Mouse (Mus musculus) urinary bladder, adult 2 months (tissue): Measurements from ENCODE around the gene Polk. TPM values are rescaled to one million over a fixed set of nuclear protein-coding genes. Genes with fewer than 3 reads are reported as not detected.

Experiments
- DNase-seq: peaks from one replicate; pipeline ENCODE4 v3.0.0; 2022; ENCODE audit warnings: low spot score
- polyA plus RNA-seq: library from polyadenylated mRNA; depleted of rRNA; stranded (reverse); fragments of >200 nt; gene quantifications from 2 replicates; pipeline ENCODE4 v1.2.3, GENCODE M21; 2012; rRNA removed

Polk gene
- 11.8 and 12.5 TPM in 2 replicates for polyA plus RNA-seq

DNA sequence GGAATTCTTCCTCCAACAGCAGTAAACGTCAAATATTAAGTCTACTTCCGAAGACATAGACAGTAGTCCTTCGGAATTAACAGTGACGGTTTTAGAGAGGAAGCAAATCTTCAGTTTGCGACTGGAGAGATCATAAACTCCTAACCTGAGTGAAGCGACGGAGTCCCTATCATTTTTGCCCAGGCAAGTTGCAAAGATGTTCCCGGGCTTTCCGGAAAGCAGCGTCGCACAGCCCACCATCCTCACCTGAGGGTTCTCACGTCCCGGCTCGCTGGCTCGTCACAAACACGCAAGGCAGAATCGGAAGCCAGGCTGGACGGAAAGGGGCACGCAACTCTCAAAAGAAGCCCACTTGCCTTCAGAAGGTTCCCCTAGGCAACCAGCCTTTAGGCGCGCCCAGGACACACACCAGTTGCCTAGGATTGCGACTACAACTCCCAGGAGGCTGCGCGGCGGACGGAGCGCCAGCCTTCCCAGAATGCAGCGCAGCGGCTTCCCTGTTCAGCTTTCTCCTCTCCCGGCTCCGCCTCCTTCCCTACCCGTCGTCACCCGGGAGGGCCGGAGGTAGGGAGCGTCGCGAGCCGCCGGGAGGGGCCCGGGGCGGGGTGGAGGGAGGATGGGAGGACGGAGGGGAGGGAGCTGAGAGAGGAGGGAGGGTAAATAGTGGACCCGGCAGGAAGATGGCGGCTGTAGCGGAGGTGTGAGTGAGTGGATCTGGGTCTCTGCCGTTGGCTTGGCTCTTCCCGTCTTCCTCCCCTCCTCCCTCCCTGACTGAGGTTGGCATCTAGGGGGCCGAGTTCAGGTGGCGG lies at the start of gene Polk, which contains the start of gene Col4a3bp:
TSS of gene Polk (minus strand) at position 499 of the 809 bp plus-strand sequence.
TSS of gene Col4a3bp (plus strand) at position 538 of the 809 bp plus-strand sequence.
- peak; percentile 88 for DNase-seq

DNA sequence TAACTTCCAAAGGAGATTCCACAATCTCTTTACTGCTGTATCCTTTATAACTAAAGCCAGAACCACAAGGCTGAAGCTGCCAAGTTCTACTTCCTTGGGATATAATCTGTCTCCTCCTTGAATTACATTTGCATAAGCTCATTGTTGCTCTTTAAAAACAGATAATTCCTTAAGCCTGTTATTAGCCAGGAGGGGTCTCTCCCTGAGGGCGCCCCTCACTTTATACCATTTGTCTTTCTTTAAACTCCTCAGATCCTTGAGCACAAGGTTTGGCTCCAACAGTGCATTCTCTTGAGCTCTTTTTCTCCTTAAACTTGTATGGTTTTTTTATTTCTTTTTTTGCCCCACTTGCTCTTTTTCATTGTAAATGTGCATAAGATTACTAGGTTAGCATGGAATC lies 46.3 kb upstream of the Polk start:
- no peak for DNase-seq

DNA sequence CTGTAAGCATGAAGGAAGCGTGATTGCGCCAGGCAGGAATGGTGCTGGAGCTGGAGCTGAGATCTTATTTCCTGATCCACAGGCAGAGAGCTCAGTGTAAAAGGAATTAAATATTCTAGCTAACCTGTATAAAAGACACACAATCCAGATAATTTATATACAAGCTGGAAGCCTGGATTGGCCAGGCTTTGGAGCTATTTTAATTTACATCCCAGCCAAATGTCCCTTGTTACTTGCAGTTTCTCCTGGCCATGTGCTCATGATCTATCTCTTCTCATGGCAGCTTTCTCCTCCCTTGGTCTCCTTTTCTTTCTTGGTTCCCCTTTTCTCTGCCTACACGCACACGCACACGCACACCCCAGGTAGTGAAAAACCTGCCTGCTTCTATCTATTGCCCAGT lies 44.2 kb upstream of the Polk start:
- DNase-seq, result no peak

DNA sequence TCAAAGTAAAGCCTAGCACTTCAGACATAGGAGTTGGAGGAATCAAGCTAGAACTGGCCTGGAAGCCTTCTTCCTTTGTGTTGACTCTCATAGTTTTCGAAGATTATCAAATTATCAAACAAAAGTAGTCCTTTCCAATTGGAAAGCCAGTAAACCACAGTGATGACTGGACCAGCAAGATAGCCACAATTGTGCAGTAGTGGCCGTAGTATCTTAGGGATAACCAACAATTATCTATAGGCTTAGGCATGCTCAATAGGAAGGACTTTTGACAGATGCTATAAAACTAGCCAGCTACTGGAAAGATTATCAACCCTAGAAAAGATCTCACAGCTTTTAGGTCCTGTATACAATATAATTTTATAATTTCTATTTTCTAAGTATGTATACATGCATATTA lies 41.8 kb upstream of the Polk start:
- no peak for DNase-seq

DNA sequence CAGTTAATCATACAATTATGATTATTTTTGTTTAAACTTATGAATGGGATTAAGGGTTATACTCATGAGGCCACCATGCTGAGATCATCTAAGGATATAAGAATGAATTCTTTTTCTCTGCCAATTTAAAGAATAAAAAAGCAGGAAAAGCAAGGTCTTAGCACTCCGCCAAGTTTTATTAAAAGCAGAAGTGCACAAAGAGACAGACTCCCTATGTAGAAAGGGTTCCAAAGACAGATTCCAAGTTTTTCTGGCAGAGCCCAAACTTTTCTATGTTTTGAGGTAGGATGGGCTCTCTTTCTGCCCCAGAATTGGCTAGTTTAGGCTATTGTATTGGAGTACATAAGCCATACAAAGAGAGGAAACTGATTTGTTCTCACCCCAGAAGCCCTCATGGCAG lies 37.6 kb upstream of the Polk start:
- no peak for DNase-seq

DNA sequence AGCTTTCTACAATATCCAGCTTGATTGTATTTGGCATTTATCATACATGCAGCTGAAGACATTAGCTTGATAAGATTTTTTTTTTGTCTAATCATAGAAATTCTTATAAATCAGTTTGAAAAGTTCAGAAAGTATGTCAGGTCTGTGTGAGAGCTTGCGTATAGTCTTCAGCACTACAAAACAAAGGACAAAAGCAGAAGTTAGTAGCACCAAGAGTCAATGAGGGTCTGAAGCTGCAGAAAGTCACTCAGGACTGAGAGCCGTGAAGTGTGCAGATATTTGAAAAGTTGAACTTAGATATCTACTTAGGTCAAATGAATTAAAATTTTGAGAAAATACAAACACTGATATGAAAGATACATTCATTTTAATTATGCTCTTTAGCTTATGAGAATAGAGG lies 36.7 kb upstream of the Polk start:
- DNase-seq, result no peak

DNA sequence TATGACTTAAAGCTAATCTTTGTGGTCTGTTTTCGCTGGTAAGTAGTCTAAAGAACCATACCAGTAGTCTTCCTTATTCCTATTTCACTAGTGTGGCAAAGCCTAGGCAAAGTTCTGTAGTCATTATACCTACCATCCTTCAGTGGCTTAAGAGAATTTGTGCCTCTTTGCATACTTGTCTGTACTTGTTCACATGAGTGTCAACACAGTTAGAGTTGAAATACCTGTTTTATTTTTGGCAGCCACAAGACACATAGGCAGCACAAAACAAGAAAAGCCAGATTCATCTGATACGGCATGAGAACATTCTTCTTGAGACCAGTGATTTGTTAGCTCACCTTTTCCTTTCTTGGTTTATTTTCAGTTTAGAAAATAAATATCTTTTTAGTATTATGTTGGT lies 31.8 kb upstream of the Polk start:
- DNase-seq, result no peak

DNA sequence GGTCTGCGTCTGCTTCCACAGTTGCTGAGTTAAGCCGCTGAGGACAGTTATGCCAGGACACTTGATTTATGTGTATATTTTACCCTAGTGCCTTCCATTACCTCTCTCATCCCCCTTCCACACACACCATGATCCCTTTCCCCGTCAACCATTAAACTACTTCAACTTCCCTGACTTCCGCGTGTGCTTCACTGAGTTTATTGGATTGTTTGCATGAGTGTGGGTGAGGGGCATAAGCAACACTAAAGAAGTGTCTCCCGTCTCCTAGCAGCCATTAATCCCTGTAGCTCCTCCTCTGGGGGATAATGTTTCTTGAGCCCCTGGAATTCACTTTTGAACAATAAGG lies 28.6 kb upstream of the Polk start:
- DNase-seq, result no peak

DNA sequence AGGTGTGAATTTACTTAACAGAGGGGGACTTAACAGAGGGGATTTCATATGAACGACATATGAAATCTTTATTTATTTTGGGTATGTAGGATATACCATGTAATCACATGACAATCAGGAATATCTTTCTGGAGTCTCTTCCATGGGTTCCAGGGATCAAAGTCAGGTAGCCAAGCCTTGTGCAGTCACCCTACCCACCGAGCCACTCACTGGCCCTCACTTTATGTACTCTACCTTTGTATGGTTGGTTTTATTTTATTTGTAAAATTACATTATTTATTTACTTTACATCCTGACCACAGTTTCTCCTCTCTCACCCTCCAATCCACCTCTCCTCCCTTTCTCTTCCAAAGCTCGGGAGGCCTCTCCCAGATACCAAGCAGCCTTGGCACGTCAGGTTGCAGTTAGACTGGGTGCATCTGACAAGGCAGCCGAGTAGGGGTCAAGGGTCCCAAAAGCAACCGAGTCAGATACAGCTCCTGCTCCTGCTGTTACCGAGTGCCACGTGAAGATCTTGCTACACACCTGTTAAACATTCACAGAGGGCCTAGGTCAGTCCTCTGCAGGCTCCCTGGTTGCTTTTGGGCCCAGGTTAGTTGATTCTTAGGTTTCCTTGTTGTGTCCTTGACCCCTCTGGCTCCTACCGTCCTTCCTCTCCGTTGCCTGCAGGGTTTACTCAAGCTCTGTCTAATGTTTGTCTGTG lies 28.1 kb upstream of the Polk start:
- DNase-seq, result no peak

DNA sequence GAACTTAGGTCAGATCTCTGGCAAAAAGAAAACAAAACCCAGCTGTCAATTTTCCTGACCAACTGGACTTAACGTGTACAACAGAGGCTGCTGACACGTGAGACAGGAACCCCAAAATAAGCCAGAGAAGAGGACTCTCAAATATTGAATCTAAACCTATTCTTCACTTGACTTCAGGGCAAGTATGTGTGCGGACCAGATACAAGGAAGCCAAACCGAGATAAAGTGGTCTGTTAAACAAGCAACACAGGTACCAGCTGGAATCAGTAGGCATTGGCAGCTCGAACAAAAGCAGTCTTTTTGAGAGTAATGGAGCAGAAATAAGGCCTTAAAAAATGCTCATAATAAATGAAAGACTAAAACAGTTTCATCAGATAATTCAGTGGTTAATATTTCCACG lies 25.6 kb upstream of the Polk start:
- no peak for DNase-seq

DNA sequence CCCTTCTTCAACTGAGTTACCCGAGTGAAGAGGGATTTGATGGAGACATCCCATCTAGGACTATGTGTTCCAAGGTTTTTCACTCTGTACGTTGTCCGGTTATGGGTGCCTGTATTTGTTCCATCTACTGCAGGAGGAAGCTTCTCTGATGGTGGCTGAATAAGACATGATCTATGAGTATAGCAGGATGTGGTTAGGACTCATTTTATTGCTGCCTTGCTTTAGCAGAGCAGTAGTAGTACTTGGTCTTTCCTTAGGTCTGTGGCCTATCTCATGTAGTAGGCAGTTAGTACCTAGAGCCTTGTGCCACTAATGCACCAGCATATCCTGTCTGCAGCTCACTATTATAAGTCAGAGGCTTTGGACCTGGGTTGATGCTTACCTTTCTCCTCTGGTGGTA lies 12.7 kb upstream of the Polk start:
- no peak for DNase-seq

DNA sequence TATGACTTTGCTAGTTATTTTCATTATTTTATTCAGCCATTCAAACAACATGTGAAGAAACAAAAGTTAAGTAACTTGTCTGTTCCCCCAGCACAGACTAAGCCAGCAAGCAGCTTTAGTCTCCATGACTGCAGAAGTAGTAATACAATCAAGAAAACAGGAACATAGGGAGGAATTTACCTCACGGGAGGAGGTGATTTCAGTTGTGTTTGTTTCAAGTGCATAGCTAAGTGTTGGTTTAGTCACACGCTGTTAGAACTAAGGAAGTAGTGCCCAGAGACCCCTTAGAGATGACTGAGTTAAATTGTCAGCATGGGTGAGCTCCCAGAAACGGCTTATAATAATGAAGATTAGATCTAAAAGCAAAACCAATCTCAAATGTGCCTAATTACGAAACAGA lies 5.6 kb upstream of the Polk start:
- DNase-seq, result no peak

DNA sequence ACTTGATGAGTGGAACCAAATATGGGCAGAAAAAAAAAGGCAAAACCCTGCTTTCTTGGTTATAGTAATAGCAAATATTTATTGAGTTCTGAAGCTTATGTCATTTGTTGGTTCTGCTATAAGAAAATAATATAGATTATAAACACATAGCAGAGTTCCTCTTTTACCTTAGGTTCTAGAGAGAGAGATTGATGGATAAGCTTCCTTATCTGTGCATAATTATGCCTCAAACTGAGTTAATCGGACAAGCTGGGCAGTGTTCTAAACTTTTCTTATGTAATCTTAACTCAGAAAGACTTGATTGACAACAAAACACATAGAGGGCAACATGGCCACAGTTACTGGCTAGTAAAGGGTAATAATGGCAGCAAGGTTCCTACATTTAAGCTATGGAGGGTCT lies 4.9 kb upstream of the Polk start:
- DNase-seq, result no peak

DNA sequence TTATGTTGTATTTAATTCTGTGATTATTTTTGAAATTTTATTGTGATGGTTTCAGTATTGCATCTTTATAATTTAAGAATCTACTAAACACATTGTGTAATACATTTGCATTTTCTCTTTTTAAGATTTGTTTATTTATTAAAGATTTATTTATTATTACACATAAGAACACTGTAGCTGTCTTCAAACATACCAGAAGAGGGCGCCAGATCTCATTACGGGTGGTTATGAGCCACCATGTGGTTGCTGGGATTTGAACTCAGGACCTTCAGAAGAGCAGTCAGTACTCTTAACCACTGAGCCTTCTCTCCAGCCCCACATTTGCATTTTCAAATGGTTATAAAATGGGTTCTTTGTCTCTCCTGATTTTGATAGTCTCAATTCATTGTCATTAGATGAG lies 2.1 kb upstream of the Polk start:
- no peak for DNase-seq

DNA sequence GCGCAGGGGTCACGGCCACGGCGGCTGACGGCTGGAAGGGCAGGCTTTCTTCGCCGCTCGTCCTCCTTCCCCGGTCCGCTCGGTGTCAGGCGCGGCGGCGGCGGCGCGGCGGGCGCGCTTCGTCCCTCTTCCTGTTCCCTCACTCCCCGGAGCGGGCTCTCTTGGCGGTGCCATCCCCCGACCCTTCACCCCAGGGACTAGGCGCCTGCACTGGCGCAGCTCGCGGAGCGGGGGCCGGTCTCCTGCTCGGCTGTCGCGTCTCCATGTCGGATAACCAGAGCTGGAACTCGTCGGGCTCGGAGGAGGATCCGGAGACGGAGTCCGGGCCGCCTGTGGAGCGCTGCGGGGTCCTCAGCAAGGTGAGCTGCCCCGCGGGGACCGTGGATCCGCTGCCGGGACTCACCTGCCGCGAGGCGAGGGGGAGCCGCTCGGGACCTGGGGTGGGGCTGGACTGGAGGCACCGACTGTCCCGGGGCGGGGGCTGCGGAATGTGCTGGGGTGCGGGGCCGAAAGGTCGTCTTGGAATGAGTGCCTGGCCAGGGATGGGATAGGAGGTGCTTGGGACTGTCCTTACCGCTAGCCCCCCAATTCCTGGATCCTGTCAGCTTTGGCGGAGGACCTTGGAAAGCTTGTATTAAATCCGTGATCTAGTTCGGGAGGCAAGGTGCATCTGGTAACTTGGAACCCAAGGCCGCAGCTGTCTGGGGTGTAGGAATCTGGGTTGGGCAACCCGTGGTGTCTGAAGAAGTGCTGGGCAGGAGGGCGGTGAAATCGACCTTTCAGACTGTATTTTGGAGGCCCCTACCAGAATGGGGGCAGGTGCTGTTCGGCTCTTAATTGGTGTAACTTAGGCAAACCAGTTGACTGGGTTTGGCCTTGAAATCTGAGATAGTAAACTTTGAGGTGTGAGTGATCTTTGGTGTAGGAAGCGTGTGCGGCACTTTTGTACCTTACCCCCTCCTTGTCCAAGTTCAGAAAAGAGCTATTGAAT lies 817 bp upstream of the Polk start:
- DNase-seq, result peak; percentile 75

DNA sequence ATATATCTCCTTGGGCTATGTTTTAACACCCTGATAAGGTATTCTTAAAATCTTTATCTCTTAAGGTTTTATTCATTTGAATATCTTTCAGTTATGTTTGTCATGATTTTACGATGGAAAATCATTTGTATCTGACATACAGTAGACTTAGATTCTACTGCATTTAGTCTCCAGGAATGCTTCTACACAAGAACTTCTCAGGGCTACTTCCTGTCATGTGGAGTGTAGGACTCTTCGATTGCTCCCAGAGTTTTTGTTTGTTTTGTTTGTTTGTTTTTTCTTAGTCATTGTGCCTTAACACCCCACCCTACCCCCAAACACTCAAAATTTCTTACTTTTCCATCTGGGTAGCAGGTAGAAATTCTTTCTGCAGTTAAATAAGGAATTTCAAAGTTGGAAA lies 998 bp downstream of the Polk start:
- no peak for DNase-seq

DNA sequence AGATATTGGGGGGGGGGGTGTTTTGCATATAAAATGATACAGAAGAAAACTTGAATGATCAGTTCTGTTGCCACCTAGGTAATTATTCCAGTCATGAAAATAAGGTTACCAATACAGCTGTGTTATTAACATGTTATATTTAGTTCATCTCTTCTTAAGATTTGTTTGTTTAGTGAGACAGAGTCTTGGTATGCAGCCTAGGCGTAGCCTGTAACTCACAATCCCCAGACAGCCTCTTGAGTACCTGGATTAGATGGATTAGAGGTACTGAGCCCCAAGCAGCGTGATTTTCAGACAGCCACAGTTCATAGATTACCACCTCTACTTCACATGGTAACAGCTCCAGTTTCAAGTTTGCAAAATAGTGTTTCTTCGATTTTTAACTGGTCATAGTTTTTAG lies 4.3 kb downstream of the Polk start:
- no peak for DNase-seq

DNA sequence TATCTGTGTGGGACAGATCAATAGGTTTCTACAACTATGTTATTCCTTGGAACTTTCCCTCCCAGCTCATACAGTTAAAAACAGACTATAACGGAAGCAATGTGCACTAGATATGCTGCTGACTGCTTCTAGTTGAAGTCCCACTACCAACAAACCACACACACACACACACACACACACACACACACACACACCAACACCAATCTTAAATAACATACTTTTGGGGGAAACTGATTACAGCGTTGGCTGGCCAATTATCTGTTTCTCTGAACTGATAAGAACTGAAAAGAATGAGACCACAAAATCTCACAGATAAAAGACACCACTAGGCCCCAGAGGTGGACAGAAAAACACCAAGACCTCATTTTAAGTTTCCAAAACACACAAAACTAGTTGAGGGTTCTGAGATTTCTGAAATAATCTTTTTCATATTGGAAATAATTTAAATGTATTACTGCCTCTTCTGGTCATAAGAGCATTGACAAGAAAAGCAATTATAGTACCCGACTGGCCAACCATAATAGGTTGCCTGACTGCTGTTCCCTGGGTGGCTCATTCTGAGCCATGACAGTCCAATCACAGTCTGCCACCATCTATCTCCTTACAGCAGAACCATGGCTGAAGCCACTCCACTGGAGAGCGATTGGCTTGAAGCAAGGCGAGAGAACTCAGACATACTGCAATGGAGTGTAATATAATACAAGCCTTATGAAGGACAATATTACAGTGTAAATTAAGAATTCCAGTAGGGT lies 5.4 kb downstream of the Polk start:
- no peak for DNase-seq

DNA sequence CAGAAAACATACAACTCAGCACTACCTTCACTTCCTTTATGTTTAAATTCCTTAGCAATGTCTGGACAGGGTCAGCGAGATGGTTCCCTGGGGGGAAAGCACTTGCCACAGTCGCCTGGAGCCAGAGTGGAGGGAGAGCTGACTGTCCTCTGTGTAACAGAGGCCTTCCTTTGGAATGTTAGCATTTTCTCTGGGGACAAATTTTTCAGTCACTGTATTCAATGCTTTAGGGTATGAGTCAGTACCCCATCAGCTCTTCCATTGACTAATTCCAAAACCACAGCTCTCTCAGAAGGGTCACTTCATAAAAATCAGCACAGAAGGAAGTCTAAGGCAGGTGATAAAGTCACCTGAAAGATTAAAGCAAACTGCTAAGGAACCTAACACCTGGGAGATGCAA lies 8.6 kb downstream of the Polk start:
- DNase-seq, result no peak

DNA sequence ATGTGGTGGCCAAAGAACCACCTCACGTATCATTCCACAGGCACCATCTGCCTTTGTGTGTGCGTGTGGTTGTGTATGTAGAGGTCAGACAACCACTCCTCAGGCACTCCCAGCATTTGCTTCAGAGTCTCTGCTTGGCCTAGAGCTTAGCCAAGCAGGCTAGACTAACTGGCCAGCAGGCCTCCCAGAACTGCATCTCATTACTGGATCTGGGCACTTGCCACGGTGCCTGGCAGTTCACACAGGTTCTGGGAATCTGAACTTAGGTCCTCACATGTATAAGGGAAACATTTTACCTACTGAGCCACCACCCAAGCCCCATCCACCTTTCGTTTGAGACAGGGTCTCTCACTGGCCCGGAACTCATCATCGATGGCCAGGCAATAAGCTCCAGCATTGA lies 10.2 kb downstream of the Polk start:
- DNase-seq, result no peak

DNA sequence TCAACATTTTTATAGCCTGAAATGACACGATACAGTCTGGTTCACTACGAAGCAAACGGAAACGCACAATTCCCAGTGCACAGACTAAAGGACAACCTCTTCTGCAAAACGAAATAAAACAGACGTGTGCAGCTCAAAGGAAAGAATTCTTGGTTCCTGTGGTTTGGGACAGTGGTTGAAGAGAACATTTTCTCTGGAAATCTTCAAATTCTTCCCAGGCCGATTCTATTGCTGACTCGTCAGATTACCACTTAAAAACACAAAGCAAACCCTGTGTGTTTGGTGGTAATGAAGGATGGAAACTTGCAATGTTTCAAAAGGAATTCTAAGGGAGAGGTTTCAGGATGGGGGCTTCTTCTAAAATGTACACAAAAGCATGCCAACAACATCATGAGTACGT lies 12.3 kb downstream of the Polk start:
- no peak for DNase-seq

DNA sequence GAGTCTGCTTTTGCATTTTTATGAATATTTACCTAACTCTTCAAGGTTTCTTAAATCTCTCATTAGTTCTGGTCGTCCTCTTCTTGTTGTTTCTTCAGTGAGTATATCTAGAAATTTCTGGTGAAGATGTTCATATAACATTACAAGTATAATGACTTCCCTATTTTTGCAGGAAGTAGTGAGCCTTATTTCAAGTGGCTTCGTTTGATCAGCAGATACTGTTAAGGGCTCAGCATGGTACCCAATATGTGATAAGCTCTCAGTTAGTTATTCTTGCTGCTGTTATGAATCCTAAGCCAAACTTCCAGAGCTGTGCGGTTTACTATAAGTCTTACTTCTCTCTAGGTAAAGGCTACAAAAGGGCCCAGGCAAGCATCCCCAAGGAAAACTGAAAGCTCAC lies 12.8 kb downstream of the Polk start:
- DNase-seq, result no peak
